Mouse (Mus musculus) kidney, embryonic 16.5 days (tissue): Measurements from ENCODE around the gene Tbc1d15. TPM values are rescaled to one million over a fixed set of nuclear protein-coding genes. Genes with fewer than 3 reads are reported as not detected.

Experiments used
- ATAC-seq: fragments of 200-750 bp; cut with Nextera tagmentation; 2 replicates; pipeline ENCODE4 v1.8.0; 2017; ENCODE audit warnings: moderate TSS enrichment; ENCODE audit not compliant: low FRiP score, low TSS enrichment
- H3K27ac ChIP-seq: fragments of 300-500 bp; sonication (generic); 2 replicates; pipeline ENCODE4 v1.5.1; 2014; ENCODE audit warnings: low read length
- H3K27me3 ChIP-seq: fragments of 300-500 bp; sonication (generic); 2 replicates; pipeline ENCODE4 v1.6.1; 2014; ENCODE audit warnings: low read length, control low read depth, mixed read lengths; ENCODE audit not compliant: insufficient read depth
- H3K36me3 ChIP-seq: fragments of 300-500 bp; sonication (generic); 2 replicates; pipeline ENCODE4 v1.6.1; 2014; ENCODE audit warnings: low read length, control low read depth, mixed read lengths; ENCODE audit not compliant: insufficient read depth
- H3K4me1 ChIP-seq: fragments of 300-500 bp; sonication (generic); 2 replicates; pipeline ENCODE4 v1.6.1; 2014; ENCODE audit warnings: low read length, control low read depth, mixed read lengths; ENCODE audit not compliant: insufficient read depth
- H3K4me2 ChIP-seq: fragments of 300-500 bp; sonication (generic); replicated peaks from 2 replicates; pipeline ENCODE4 v1.6.1; 2014; ENCODE audit warnings: low read depth, low read length
- H3K4me3 ChIP-seq: fragments of 300-500 bp; sonication (generic); 2 replicates; pipeline ENCODE4 v1.5.1; 2014; ENCODE audit warnings: mild to moderate bottlenecking, low read length
- H3K9ac ChIP-seq: fragments of 300-500 bp; sonication (generic); replicated peaks from 2 replicates; pipeline ENCODE4 v1.6.1; 2014; ENCODE audit warnings: low read length
- H3K9me3 ChIP-seq: fragments of 300-500 bp; sonication (generic); 2 replicates; pipeline ENCODE4 v1.6.1; 2016; ENCODE audit warnings: low read length, control low read depth
- WGBS: fragments of 180-500 bp; shearing (Covaris S2); extraction: QIAGEN DNeasy Blood & Tissue Kit; methylation state at CpG from one replicate; pipeline ENCODE4 v1.1.7; 2014; 5-methylcytosine and 5-hydroxymethylcytosine counted together
- polyA plus RNA-seq: library from polyadenylated mRNA; unstranded; fragments of >200 nt; fragmentation: Nextera tagmentation; extraction: Ambion mirVana; gene quantifications from 2 replicates; pipeline ENCODE4 v1.2.1, GENCODE M21; 2015

Gene Tbc1d15
- polyA plus RNA-seq = 51.0 and 57.8 TPM in 2 replicates

GRCm38 (mm10) chr10:115251088-115251934, at the start of gene Tbc1d15:
TSS of gene Tbc1d15 (minus strand) at chr10:115251467.
- peak within 1 kb of the TSS; percentile 77 for H3K9ac ChIP-seq

GRCm38 (mm10) chr10:115298683-115299082, 47.4 kb upstream of the Tbc1d15 start:
- 93% methylated on average over 4 of the region's 4 CpGs for WGBS
- no peaks in the 10 kb centered on the region for H3K4me1 ChIP-seq
- H3K9me3 ChIP-seq = peaks cover 2% of the 10 kb centered on the region
- no peak overlapping the region for H3K4me2 ChIP-seq
- no peak overlapping the region for H3K4me3 ChIP-seq
- H3K36me3 ChIP-seq = peaks cover 30% of the 10 kb centered on the region
- no peak overlapping the region for H3K9ac ChIP-seq
- no peaks in the 10 kb centered on the region for H3K27me3 ChIP-seq
- H3K27ac ChIP-seq = no peak overlapping the region
- ATAC-seq = no peak

More at GRCm38 (mm10) chr10:115251088-115251934, at the start of gene Tbc1d15:
- H3K36me3 ChIP-seq = no peaks in the 10 kb centered on the region
- ATAC-seq = peak; percentile 97
- peaks cover 22% of the 10 kb centered on the region; the same call in 1 of the 2 replicates for H3K4me1 ChIP-seq
- H3K9me3 ChIP-seq = no peaks in the 10 kb centered on the region
- peak within 1 kb of the TSS; percentile 97 for H3K4me3 ChIP-seq
- WGBS = under 1% methylated on average over 64 of the region's 67 CpGs
- H3K4me2 ChIP-seq = peak within 1 kb of the TSS; percentile 83
- H3K27me3 ChIP-seq = no peaks in the 10 kb centered on the region
- peak within 1 kb of the TSS; percentile 79 for H3K27ac ChIP-seq

- Histone ChIP-seq H3K4me2 (no peak overlapping the region), H3K9ac (no peak overlapping the region), H3K27me3 (no peaks in the 10 kb centered on the region), H3K4me3 (no peak overlapping the region), H3K4me1 (no peaks in the 10 kb centered on the region), H3K9me3 (no peaks in the 10 kb centered on the region), H3K36me3 (peaks cover 37% of the 10 kb centered on the region), H3K27ac (no peak overlapping the region)
- 95% methylated on average over 5 of the region's 5 CpGs for WGBS
- no peak for ATAC-seq
Observed at GRCm38 (mm10) chr10:115297582-115297981, 46.3 kb upstream of the Tbc1d15 start.

- H3K27me3 ChIP-seq = no peaks in the 10 kb centered on the region
- no peak overlapping the region for H3K4me2 ChIP-seq
- no peaks in the 10 kb centered on the region for H3K4me1 ChIP-seq
- no peaks in the 10 kb centered on the region for H3K9me3 ChIP-seq
- H3K36me3 ChIP-seq = peaks cover 40% of the 10 kb centered on the region
- no peak overlapping the region for H3K9ac ChIP-seq
- 80% methylated on average over 9 of the region's 9 CpGs for WGBS
- no peak for ATAC-seq
- no peak overlapping the region for H3K27ac ChIP-seq
- no peak overlapping the region for H3K4me3 ChIP-seq
Observed at GRCm38 (mm10) chr10:115296401-115296935, 45.2 kb upstream of the Tbc1d15 start.

GRCm38 (mm10) chr10:115295162-115295561, 43.9 kb upstream of the Tbc1d15 start:
- no peaks in the 10 kb centered on the region for H3K9me3 ChIP-seq
- H3K36me3 ChIP-seq = peaks cover 45% of the 10 kb centered on the region

GRCm38 (mm10) chr10:115294715-115295114, 43.4 kb upstream of the Tbc1d15 start:
- H3K9ac ChIP-seq = no peak overlapping the region
- H3K27ac ChIP-seq = no peak overlapping the region
- no peak for ATAC-seq
- H3K4me1 ChIP-seq = no peaks in the 10 kb centered on the region
- H3K27me3 ChIP-seq = no peaks in the 10 kb centered on the region
- no peaks in the 10 kb centered on the region for H3K9me3 ChIP-seq
- no peak overlapping the region for H3K4me2 ChIP-seq
- 94% methylated on average over 7 of the region's 7 CpGs for WGBS
- H3K4me3 ChIP-seq = no peak overlapping the region
- peaks cover 43% of the 10 kb centered on the region for H3K36me3 ChIP-seq

More at GRCm38 (mm10) chr10:115295162-115295561, 43.9 kb upstream of the Tbc1d15 start:
- WGBS = 97% methylated on average over 3 of the region's 3 CpGs
- Histone ChIP-seq H3K9ac (no peak overlapping the region), H3K4me3 (no peak overlapping the region), H3K27ac (no peak overlapping the region), H3K4me1 (no peaks in the 10 kb centered on the region), H3K4me2 (no peak overlapping the region), H3K27me3 (no peaks in the 10 kb centered on the region)
- ATAC-seq = no peak

GRCm38 (mm10) chr10:115293946-115294345, 42.7 kb upstream of the Tbc1d15 start:
- no peak overlapping the region for H3K27ac ChIP-seq
- H3K9me3 ChIP-seq = no peaks in the 10 kb centered on the region
- peaks cover 44% of the 10 kb centered on the region for H3K36me3 ChIP-seq
- WGBS = 90% methylated on average over 7 of the region's 7 CpGs
- H3K27me3 ChIP-seq = no peaks in the 10 kb centered on the region
- H3K4me3 ChIP-seq = no peak overlapping the region
- ATAC-seq = no peak
- no peak overlapping the region for H3K4me2 ChIP-seq
- H3K9ac ChIP-seq = no peak overlapping the region
- H3K4me1 ChIP-seq = no peaks in the 10 kb centered on the region

- no peak for ATAC-seq
- Histone ChIP-seq H3K27ac (no peak overlapping the region), H3K9me3 (no peaks in the 10 kb centered on the region; the same call in 1 of the 2 replicates), H3K27me3 (no peaks in the 10 kb centered on the region), H3K4me1 (no peaks in the 10 kb centered on the region), H3K36me3 (peaks cover 59% of the 10 kb centered on the region), H3K9ac (no peak overlapping the region), H3K4me2 (no peak overlapping the region), H3K4me3 (no peak overlapping the region)
- WGBS = 91% methylated on average over 9 of the region's 9 CpGs
Observed at GRCm38 (mm10) chr10:115290671-115291070, 39.4 kb upstream of the Tbc1d15 start.

- no peak overlapping the region for H3K9ac ChIP-seq
- H3K4me1 ChIP-seq = no peaks in the 10 kb centered on the region
- 81% methylated on average over 8 of the region's 8 CpGs for WGBS
Observed at GRCm38 (mm10) chr10:115288856-115289255, 37.6 kb upstream of the Tbc1d15 start.

GRCm38 (mm10) chr10:115284170-115284569, 32.9 kb upstream of the Tbc1d15 start:
- H3K9me3 ChIP-seq = no peaks in the 10 kb centered on the region; the same call in 1 of the 2 replicates
- no peak overlapping the region for H3K4me2 ChIP-seq
- no peak overlapping the region for H3K9ac ChIP-seq
- H3K27ac ChIP-seq = no peak overlapping the region
- H3K4me1 ChIP-seq = no peaks in the 10 kb centered on the region
- 64% methylated on average over 10 of the region's 10 CpGs for WGBS
- H3K4me3 ChIP-seq = no peak overlapping the region
- no peak for ATAC-seq
- peaks cover 25% of the 10 kb centered on the region for H3K36me3 ChIP-seq
- H3K27me3 ChIP-seq = no peaks in the 10 kb centered on the region

More at GRCm38 (mm10) chr10:115288856-115289255, 37.6 kb upstream of the Tbc1d15 start:
- H3K4me2 ChIP-seq = no peak overlapping the region
- no peak for ATAC-seq
- no peak overlapping the region for H3K27ac ChIP-seq
- H3K36me3 ChIP-seq = peaks cover 50% of the 10 kb centered on the region
- no peaks in the 10 kb centered on the region for H3K27me3 ChIP-seq
- no peak overlapping the region for H3K4me3 ChIP-seq
- no peaks in the 10 kb centered on the region; the same call in 1 of the 2 replicates for H3K9me3 ChIP-seq
